Mouse (Mus musculus): ENCODE measurements around the gene Sprr2e.

Sprr2e gene

GRCm38 (mm10) chr3:92351843-92352242 is at the start of gene Sprr2e:
Gene Sprr2e, plus strand, starts transcription at chr3:92352143.
- no peak for ATAC-seq (ENCODE audit: insufficient number of reproducible peaks, low FRiP score, low TSS enrichment)

GRCm38 (mm10) chr3:92307406-92307805 is 44.5 kb upstream of the Sprr2e start:
- ATAC-seq (ENCODE audit: insufficient number of reproducible peaks, low FRiP score, low TSS enrichment) = no peak

GRCm38 (mm10) chr3:92316320-92316719 is 35.6 kb upstream of the Sprr2e start, which contains the start of gene Sprr2b:
Gene Sprr2b, plus strand, starts transcription at chr3:92316620.
- ATAC-seq (ENCODE audit: insufficient number of reproducible peaks, low FRiP score, low TSS enrichment) = no peak

GRCm38 (mm10) chr3:92317384-92317783 is 34.6 kb upstream of the Sprr2e start:
- ATAC-seq (ENCODE audit: insufficient number of reproducible peaks, low FRiP score, low TSS enrichment) = no peak

GRCm38 (mm10) chr3:92336278-92336677 is 15.7 kb upstream of the Sprr2e start:
- no peak for ATAC-seq (ENCODE audit: insufficient number of reproducible peaks, low FRiP score, low TSS enrichment)

GRCm38 (mm10) chr3:92338840-92339239 is 13.1 kb upstream of the Sprr2e start, which contains the start of gene Sprr2d:
Gene Sprr2d, plus strand, starts transcription at chr3:92339140.
- ATAC-seq (ENCODE audit: insufficient number of reproducible peaks, low FRiP score, low TSS enrichment) = no peak

GRCm38 (mm10) chr3:92361619-92362018 is 9.7 kb downstream of the Sprr2e start:
- no peak for ATAC-seq (ENCODE audit: insufficient number of reproducible peaks, low FRiP score, low TSS enrichment)

GRCm38 (mm10) chr3:92364887-92365286 is 12.9 kb downstream of the Sprr2e start, which contains the start of gene Sprr2f:
Gene Sprr2f, plus strand, starts transcription at chr3:92365187.
- no peak for ATAC-seq (ENCODE audit: insufficient number of reproducible peaks, low FRiP score, low TSS enrichment)

- ATAC-seq (ENCODE audit: insufficient number of reproducible peaks, low FRiP score, low TSS enrichment) = no peak
Observed at GRCm38 (mm10) chr3:92373613-92374012, 21.7 kb downstream of the Sprr2e start.

- ATAC-seq (ENCODE audit: insufficient number of reproducible peaks, low FRiP score, low TSS enrichment) = no peak
Observed at GRCm38 (mm10) chr3:92385385-92385784, 33.4 kb downstream of the Sprr2e start, which contains the start of gene Sprr2h. Gene Sprr2h, plus strand, starts transcription at chr3:92385685.

- ATAC-seq (ENCODE audit: insufficient number of reproducible peaks, low FRiP score, low TSS enrichment) = no peak
Observed at GRCm38 (mm10) chr3:92394301-92394700, 42.4 kb downstream of the Sprr2e start.
